Mouse (Mus musculus): ENCODE results near the gene Prkaca. TPM values are rescaled to one million over a fixed set of nuclear protein-coding genes. Genes with fewer than 3 reads are reported as not detected.

Prkaca gene
- 100 to 1,000 TPM; 234 to 305 TPM for total RNA-seq (2021)
- long read RNA-seq, experiment 1, transcript Prkaca-201 (10 exons, 2,276 nt): major isoform, 286 of 315 reads
- long read RNA-seq, experiment 1, partial matches to known transcripts: 3 of 315 reads
- long read RNA-seq, experiment 1, other reads (novel, unspliced or antisense): 26 of 315 reads
- long read RNA-seq, experiment 2, transcript Prkaca-201 (10 exons, 2,276 nt): major isoform, 153 of 163 reads
- long read RNA-seq, experiment 2, partial matches to known transcripts: 2 of 163 reads
- long read RNA-seq, experiment 2, other reads (novel, unspliced or antisense): 8 of 163 reads

DNA sequence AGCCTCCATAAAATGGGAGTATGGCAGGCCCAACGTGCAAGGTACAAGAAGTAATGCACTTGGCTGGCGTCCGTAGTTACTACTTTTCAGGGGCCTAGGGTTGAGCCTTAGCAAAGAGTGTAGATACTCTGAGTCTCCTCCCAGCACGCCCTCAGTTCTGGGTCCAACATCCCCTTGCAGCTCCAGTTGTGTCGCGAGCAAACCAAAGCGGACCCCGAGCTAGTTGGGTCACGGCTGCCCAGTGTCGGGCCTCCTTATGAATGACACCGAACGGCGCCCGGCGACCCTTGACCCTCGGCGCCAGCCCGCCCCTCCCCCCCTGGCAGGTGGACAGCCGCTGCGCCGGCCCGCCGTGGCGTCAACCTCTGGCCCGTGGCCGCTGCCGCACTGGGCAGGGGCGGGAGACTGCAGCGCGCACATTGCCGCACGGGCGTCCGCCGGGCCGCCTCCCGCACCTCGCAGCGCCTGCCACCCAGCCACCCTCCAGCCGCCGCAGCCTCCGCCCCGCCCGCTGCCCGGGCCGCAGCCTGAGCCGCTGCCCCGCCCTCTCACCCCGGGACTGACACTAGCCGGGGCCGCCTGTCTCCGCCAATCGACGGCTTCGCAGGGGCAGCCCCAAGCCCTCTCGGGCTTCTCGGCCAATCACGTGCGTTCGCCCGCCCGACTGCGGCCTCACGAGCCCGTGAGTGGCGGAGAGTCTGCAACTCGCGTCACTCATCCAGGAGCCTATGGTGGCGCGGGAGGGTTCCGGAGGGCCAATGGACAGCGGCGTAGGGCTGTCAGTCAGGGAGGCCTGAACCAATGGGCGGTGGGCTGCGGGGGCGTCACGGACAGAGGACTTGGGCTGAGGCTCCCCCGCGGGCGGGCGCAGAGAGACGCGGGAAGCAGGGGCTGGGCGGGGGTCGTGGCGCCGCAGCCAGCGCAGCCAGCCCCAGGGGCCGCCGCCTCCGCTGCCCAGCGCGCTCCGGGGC, at the start of gene Prkaca:
Gene Prkaca, plus strand, starts transcription at position 844 of the 971 bp plus-strand sequence.
- DNase-seq: peak; percentile 99

- no peak for DNase-seq
Measured at GRCm38 (mm10) chr8:83924585-83924984, 48.2 kb upstream of the Prkaca start.

- DNase-seq: peak; percentile 85 to 88
Measured at GRCm38 (mm10) chr8:83926266-83926665, 46.5 kb upstream of the Prkaca start.

- DNase-seq: no peak
Measured at GRCm38 (mm10) chr8:83934222-83934621, 38.6 kb upstream of the Prkaca start.

DNA sequence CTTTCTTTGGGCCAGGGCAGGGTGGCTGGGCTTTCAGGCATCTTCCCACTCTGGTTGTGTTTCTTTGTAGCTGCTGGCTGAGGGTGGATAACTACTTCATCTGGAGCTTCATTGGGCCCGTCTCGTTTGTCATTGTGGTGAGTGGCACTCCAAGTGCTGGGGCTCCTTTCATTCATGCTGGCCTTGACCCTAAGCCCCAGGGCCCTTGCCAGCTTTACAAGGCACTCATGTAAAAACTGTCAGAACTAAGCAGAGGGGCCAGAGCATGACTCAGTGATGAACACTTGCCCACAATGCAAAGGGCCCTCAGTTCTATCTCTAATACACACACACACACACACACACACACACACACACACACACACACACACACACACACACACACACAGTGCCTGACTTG, 37.8 kb upstream of the Prkaca start:
- peak; percentile 52 to 63 for DNase-seq

DNA sequence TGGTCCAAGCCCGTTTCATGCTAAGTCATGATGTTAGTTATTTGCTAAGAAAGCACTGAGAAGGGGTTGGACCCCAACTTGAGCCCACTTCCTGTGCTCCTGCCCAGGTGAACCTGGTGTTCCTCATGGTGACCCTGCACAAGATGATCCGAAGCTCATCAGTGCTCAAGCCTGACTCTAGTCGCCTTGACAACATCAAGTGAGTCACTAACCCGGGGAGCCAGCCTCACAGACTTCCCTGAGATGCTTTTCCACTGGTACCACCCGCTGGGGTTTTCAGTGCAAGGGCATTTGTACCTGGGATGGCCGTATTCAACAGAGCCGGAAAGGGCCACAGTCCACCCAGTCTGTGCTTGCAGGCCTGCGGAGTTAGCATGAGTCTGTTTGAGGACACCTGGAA, 37.4 kb upstream of the Prkaca start:
- no peak for DNase-seq

GRCm38 (mm10) chr8:83937645-83938044, 35.1 kb upstream of the Prkaca start:
- no peak for DNase-seq

- no peak for DNase-seq
Measured at GRCm38 (mm10) chr8:83938330-83938729, 34.5 kb upstream of the Prkaca start.

DNA sequence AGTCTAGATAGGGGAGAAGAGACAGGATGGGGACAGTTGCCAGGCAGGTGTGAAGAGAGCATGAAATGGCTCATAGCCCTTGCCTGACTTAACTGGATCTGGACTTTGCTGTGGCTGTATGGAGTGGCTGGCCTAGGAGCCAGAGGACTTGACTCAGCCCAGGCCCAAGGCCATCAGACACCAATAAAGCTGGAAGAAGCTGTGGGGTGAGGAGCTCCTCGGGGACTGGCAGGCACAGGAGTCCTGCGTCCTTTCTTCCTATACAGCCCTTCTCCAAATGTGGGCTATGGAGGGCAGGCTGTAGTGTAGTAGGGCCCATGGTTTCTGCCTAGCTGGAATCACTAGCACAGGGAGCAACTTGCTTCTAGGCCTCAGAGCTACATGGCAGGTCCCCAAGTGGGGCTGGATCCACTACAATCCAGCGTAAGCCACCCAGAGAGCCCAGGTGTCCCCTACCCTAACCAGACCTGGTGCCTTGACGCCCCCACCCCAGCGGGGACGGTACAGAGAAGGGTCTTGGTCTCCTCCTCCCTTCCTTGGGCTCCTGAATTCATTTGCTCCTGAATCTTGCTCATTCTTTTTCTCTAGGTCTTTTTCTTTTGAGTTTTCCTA, 31.6 kb upstream of the Prkaca start:
- peak; percentile 51 to 69 for DNase-seq

GRCm38 (mm10) chr8:83942446-83942845, 30.3 kb upstream of the Prkaca start:
- no peak for DNase-seq

DNA sequence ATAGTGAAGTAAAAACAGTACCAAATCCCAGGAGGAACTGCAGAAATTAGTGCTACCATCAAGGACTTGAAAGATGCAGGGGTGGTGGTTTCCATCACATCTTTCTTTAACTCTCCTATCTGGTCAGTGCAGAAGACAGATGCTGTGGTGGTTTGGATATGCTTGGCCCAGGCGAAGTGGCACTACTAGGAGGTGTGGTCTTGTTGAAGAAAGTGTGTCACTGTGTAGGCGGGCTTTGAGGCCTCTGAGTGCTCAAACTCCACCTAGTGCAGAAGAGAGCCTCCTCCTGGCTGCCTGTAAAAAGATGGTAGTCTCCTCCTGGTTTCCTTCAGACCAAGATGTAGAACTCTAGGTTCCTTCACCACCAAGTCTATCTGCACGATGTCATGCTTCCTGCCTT, 27.3 kb upstream of the Prkaca start:
- DNase-seq: no peak

GRCm38 (mm10) chr8:83954749-83955105, 18.1 kb upstream of the Prkaca start:
- no peak for DNase-seq

DNA sequence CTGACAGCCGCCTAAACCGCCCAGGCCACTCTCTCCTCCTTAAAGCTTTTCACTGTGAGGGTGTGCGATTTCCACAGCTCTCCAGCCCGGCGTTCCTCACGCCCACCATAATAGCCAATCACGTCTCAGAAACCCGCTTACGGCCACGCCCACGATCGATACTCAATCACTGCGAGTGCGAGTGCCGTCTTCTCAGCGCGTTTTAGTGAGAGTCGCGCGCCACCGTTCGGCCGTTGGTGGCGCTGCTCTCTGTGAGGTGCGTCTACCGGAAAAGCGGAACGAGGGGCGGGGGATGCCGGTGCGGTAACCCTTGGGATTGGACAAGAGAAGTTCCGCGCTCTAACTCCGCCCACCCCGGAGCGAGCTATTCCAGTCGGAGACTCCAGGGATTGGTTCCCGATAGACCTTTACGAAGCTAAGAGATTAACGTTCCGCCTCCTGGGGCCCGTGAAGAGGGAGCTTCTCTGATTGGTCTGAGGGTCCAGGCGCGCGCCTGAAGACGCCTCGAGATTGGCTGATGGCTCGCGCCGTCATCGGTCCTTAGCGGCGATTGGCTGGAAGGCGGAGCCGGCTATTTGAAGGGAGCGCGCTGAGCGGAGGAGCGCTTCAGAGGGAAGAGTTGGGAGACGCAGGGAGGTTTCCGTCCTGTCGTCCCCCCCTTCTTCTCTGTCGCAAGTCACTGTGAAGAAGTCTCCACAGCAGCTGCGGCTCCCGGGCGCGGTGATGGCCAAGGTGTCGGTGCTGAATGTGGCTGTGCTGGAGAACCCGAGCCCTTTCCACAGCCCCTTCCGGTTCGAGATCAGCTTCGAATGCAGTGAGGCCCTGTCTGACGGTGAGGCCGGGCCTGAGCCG, 17.5 kb upstream of the Prkaca start, which contains the start of the genes Gm10644 and Asf1b:
Gene Gm10644, minus strand, starts transcription at position 100 of the 852 bp plus-strand sequence.
Gene Asf1b, plus strand, starts transcription at position 402 of the 852 bp plus-strand sequence.
- DNase-seq: peak; percentile 98 to 99

GRCm38 (mm10) chr8:83955958-83956218, 16.9 kb upstream of the Prkaca start:
- DNase-seq: no peak

DNA sequence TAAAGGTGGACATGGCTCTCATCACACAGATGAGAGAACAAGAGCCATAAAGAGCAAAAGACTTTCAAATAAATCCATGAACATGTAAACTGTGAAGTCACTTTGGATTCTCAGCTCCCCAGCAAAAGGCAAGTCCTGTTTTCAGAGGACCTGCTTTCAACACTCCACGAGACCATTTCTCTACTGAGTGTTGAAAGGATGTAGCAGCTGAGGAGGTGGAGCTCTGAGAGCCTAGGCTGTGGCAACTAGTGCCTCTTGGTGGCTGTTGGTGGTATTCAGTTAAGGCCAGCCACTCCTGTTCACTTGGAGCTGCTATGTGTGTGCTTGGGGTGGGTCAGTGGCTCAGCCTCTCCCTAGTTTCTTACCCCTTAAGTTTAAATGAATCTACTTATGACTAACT, 16.0 kb upstream of the Prkaca start:
- DNase-seq: no peak

- DNase-seq: peak; percentile 64 to 71
Measured at GRCm38 (mm10) chr8:83964015-83964765, 8.6 kb upstream of the Prkaca start.

DNA sequence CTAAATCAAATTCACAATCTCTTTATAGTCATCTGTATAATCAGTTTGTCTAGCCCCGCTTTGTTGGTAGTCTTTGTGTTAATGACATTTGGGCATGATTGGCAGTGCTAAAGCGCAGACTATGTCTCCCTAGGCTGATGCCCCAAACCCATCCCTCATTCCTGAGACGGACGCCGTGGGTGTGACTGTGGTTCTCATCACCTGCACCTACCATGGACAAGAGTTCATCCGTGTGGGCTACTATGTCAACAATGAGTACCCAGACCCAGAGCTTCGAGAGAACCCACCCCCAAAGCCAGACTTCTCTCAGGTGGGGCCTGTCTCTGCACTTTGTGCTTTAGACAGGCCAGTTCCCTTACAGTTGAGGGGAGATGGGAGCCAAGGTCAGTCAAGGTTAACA, 5.1 kb upstream of the Prkaca start:
- no peak for DNase-seq

GRCm38 (mm10) chr8:83971121-83971520, 1.7 kb upstream of the Prkaca start:
- peak in 1 of 2 experiments; percentile 19 for DNase-seq

- no peak for DNase-seq
Measured at GRCm38 (mm10) chr8:83971661-83972060, 1.1 kb upstream of the Prkaca start.

- peak in 1 of 2 experiments; percentile 23 for DNase-seq
Measured at GRCm38 (mm10) chr8:83973161-83974031, 603 bp downstream of the Prkaca start.
